Mouse (Mus musculus) gastrocnemius, adult 8-10 months (tissue): ENCODE measurements around the gene Cnga4. TPM values are rescaled to one million over a fixed set of nuclear protein-coding genes. Genes with fewer than 3 reads are reported as not detected.
"Not testable (repeated sequence)": the region's sequence is repeated elsewhere in the genome, so short reads cannot be mapped to it uniquely, and the experiment has no call there.

Experiments used
- DNase-seq, 2 experiments: peaks; one replicate each; pipeline ENCODE4 v3.0.0; 2022; ENCODE audit warnings: low spot score in 2 of 2
- total RNA-seq, 4 experiments: library from RNA; stranded (reverse); gene quantifications; 2 replicates each; pipeline ENCODE4 v1.2.4; 2022

The Cnga4 gene
- total RNA-seq, 4 experiments from 2014 or later, result not detected

GRCm38 (mm10) chr7:105414385-105414784 lies 10.0 kb downstream of the Cnga4 start:
- DNase-seq, result no peak

- DNase-seq, result no peak
These were observed 12.2 kb downstream of the Cnga4 start for GRCm38 (mm10) chr7:105416529-105416928.

GRCm38 (mm10) chr7:105418106-105418505 lies 13.7 kb downstream of the Cnga4 start:
- no peak for DNase-seq

- DNase-seq, result no peak
These were observed 16.5 kb downstream of the Cnga4 start for GRCm38 (mm10) chr7:105420903-105421302.

DNA sequence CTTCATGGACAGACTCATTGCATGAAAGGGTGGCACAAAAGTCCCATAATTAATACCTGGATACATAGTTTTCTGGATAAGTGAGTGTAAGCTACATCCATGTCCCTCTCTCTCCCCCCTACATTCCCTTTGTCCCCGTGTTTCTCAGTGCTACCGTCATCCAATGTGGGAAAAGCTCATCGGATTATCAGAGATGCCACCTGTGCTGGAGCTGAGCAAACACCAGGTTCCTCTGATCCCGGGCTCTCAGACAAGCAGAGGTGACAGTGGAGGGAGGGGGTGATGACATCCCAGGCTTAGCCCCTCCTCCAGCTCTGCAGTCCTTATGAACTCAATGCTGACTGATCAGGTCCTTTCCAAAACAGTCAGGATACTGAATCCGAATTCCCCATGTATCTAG lies 20.0 kb downstream of the Cnga4 start:
- no peak for DNase-seq

DNA sequence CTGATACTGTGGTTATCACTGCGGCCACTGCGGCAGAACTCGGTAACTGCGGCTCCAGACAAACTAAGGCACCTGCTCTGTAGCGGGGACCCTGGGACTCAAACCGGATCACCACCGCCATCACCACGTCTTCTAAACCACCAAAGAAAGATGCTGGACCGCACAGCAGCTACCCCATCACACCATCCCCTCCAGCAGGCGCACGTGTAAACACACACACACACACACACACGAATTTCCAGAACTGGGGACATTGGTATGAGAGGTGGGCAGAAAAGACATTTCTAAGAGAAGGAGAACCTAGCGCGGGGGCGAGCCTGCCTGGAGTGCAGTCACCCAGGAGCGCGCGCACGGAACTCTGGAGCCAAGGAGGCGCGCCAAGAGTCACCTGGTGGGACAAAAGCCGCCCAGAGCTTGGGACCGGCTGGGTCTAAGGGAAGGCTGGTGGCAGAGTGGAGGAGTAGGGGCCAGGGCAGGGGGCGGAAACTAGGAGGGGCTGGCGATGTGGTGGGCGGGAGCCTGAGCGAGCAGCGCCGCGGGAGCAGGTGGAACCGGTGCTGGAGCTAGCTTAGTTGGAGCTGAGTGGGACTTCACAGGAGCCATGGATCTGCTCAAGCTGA lies 21.2 kb downstream of the Cnga4 start, which contains the start of gene Cckbr:
Cckbr (plus strand) TSS at position 308 of the 620 bp plus-strand sequence.
- DNase-seq, result no peak

GRCm38 (mm10) chr7:105426051-105426450 lies 21.7 kb downstream of the Cnga4 start:
- no peak for DNase-seq

DNA sequence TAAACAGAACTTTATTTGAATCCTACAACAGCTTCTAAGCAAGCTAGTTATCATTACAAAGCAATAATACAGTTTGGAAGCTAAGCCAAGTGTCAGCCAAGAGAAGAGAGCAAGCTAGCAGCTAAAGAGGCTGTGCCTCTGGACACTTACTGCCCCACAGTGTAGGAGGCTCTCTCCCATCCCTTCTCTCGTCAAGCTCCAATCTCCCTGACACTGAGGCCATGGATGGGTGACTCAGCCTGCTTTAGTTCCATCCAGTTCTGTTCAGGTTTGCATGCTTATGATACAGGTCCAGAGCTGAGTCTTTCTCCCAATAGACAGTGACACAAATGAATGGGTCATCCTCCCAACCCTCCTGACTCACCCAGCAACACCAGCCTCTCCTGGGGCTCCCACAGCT lies 27.7 kb downstream of the Cnga4 start:
- DNase-seq, result no peak

- no peak for DNase-seq
These were observed 29.5 kb downstream of the Cnga4 start for GRCm38 (mm10) chr7:105433859-105434258.

DNA sequence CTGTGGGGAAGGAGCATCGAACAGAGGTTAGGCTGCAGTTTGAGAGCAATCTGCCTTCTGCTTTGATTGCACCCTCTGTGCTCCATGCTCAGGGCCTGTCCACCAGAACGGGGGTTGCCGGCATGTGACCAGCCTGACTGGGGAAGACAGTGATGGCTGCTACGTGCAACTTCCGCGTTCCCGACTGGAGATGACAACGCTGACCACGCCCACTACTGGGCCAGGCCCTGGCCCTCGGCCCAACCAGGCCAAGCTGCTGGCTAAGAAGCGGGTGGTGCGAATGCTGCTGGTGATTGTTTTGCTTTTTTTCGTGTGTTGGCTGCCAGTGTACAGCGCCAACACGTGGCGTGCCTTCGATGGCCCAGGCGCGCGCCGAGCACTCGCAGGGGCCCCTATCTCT lies 30.4 kb downstream of the Cnga4 start:
- DNase-seq, result no peak

- no peak for DNase-seq
These were observed 33.8 kb downstream of the Cnga4 start for GRCm38 (mm10) chr7:105437979-105438772.

- no peak for DNase-seq
These were observed 37.1 kb downstream of the Cnga4 start for GRCm38 (mm10) chr7:105441426-105441825.

DNA sequence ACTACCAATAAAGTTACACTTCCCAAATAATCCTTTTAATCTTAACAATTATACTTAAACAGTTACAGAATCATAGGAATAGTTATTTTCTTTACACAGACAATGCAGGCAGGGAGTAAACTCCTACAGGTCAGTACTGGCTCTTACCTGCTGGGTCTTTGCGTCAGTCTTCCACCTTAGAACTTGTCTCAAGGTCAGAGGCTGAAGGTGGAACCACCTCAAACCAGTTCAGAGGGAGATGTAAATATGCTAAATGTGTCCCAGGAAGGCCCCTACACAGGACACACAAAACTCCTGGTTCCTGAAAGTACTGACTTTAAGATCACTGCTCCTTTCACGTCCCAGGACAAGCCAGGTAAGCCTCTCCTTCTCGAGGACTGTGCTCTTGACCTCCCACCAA lies 40.7 kb downstream of the Cnga4 start:
- DNase-seq, result no peak

DNA sequence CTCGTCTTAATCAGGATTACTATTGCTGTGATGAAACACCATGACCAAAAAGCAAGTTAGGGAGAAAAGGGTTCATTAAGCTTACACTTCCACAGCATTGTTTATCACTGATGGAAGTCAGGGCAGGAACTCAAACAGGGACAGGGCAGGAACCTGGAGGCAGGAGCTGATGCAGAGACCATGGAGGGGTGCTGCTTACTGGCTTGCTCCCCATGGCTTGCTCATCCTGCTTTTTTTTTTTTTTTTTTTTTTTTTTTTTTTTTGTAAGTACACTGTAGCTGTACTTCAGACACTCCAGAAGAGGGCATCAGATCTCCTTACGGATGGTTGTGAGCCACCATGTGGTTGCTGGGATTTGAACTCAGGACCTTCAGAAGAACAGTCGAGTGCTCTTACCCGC lies 49.0 kb downstream of the Cnga4 start:
- DNase-seq, result not testable (repeated sequence)

Other genes with a start within 250 kb of the Cnga4 start
- gene Olfr684, start 240.9 kb upstream of the Cnga4 start, total RNA-seq, result not detected
- not detected for gene Olfr685, start 218.6 kb upstream of the Cnga4 start, total RNA-seq
- not detected for gene Olfr686, start 197.1 kb upstream of the Cnga4 start, total RNA-seq
- gene Olfr688, start 116.5 kb upstream of the Cnga4 start, total RNA-seq, result not detected
- not detected for gene Olfr689, start 93.4 kb upstream of the Cnga4 start, total RNA-seq
- gene Olfr690, start 70.5 kb upstream of the Cnga4 start, total RNA-seq, result not detected
- not detected for gene Olfr691, start 62.3 kb upstream of the Cnga4 start, total RNA-seq
- gene Olfr692, start 36.3 kb upstream of the Cnga4 start, total RNA-seq, result not detected
- not detected for gene Gm5901, start 29.5 kb upstream of the Cnga4 start, total RNA-seq
- gene Fam160a2, start 4.5 kb upstream of the Cnga4 start, total RNA-seq, result 10 to 100 TPM; 10.6 to 14.2 (median 11.8) TPM
- not detected for gene Cckbr, start 21.2 kb downstream of the Cnga4 start, total RNA-seq
- gene Cavin3, start 77.7 kb downstream of the Cnga4 start, total RNA-seq, result 10 to 100 TPM in 1 of 4 experiments, 1 to 10 TPM in 3; 3.5 to 10.5 (median 6.7) TPM
- 10 to 100 TPM; 47.6 to 60.6 (median 56.7) TPM for gene Smpd1, start 149.8 kb downstream of the Cnga4 start, total RNA-seq
- 1 to 10 TPM; 4.7 to 8.0 (median 6.8) TPM for gene Apbb1, start 177.1 kb downstream of the Cnga4 start, total RNA-seq
- gene Hpx, start 195.6 kb downstream of the Cnga4 start, total RNA-seq, result under 1 TPM in 1 of 4 experiments, not detected in 3; 0.64 TPM
- gene Trim3, start 229.0 kb downstream of the Cnga4 start, total RNA-seq, result 10 to 100 TPM; 10.0 to 14.9 (median 12.3) TPM
- 10 to 100 TPM; 57.2 to 68.1 (median 62.0) TPM for gene Timm10b, start 235.5 kb downstream of the Cnga4 start, total RNA-seq
- gene Arfip2, start 235.8 kb downstream of the Cnga4 start, total RNA-seq, result 1 to 10 TPM; 3.3 to 7.9 (median 6.2) TPM
- gene Gm45799, start 236.0 kb downstream of the Cnga4 start, total RNA-seq, result 1 to 10 TPM in 2 of 4 experiments, under 1 TPM in 2; 0.48 to 5.2 (median 2.2) TPM
- under 1 TPM; 0.09 to 0.19 (median 0.11) TPM for gene Dnhd1, start 246.3 kb downstream of the Cnga4 start, total RNA-seq